Mouse (Mus musculus) liver, embryonic 18 days (tissue): Measurements from ENCODE around the gene Imp4. TPM values are rescaled to one million over a fixed set of nuclear protein-coding genes. Genes with fewer than 3 reads are reported as not detected.

Experiments
- polyA plus RNA-seq: library from polyadenylated mRNA; depleted of rRNA; stranded (reverse); fragments of >200 nt; gene quantifications from 2 replicates; pipeline ENCODE4 v1.2.3, GENCODE M21; 2012; rRNA removed

Gene Imp4
- 19.1 and 22.2 TPM in 2 replicates for polyA plus RNA-seq

GRCm38 (mm10) chr1:34439215-34439960, at the start of gene Imp4, which contains the start of gene Ccdc115:
Gene Imp4, plus strand, starts transcription at chr1:34439851.
Gene Ccdc115, minus strand, starts transcription at chr1:34439672.

GRCm38 (mm10) chr1:34459284-34460060, 19.8 kb downstream of the Imp4 start, which contains the start of gene Ptpn18:
Gene Ptpn18, plus strand, starts transcription at chr1:34459762.

Other genes with a start within 250 kb of the Imp4 start
- 20.4 and 21.4 TPM in 2 replicates for gene Ccdc115, start 179 bp upstream of the Imp4 start, polyA plus RNA-seq
- 35.9 and 36.7 TPM in 2 replicates for gene Ptpn18, start 19.9 kb downstream of the Imp4 start, polyA plus RNA-seq
- 0.04 and 0.05 TPM in 2 replicates for gene Prss39, start 58.6 kb downstream of the Imp4 start, polyA plus RNA-seq
- gene Cfc1, start 95.8 kb downstream of the Imp4 start, polyA plus RNA-seq, result not detected in 2 replicates
- not detected in 2 replicates for gene Prss40, start 121.1 kb downstream of the Imp4 start, polyA plus RNA-seq
- gene Amer3, start 139.8 kb downstream of the Imp4 start, polyA plus RNA-seq, result not detected in 2 replicates